Mouse (Mus musculus): ENCODE measurements at regions not wholly inside any gene's neighbourhood (a gene's known extent, or its start where the extent isn't known, plus 50 kb on each side); places are given as distances from the start of the nearest gene placed in this dataset.

DNA sequence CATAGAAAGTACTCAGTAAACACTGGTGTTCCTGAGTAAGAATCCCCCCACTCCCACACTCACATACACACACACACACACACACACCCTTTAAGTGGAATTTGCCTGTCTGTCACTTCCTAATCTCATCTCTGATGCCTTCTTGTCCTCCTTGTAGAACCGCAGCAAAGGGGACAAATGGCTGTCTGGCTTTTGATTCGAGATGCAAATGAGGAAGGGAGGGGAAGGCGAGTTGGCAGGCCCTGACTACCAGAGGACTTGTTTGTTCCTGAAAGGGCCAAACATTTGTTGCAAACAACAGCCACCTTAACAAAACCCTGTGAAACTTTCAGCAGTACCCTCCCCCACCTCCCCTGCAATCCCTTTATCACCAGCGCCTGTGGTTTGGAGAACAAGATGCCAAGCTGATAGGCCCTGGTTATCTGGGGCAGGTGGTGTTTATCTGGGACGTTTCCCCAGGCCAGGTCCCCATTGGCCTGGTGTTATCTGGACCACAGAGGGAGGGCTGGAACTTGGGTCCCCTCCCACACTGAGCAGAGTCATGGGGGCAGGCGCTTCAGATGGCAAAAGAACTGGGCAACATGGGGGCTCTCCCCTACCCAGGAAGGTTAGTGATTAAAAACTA lies 67.5 kb upstream of the Lhx1 start:
- Histone ChIP-seq H3K36me3 (ENCODE audit: control insufficient read depth, insufficient read depth, low read length, poor library complexity, severe bottlenecking) (no peaks in the 10 kb centered on the region), H3K9me3 (ENCODE audit: control insufficient read depth, insufficient read depth, low read depth, low read length) (no peaks in the 10 kb centered on the region), H3K4me3 (ENCODE audit: insufficient read depth in 1 of 2, low read depth in 1 of 2, low read length in 2 of 2, poor library complexity in 1 of 2, severe bottlenecking in 1 of 2) (no peak overlapping the region), H3K27ac (ENCODE audit: insufficient read depth, low read depth, low read length, poor library complexity, severe bottlenecking) (no peak overlapping the region), H3K9ac (ENCODE audit: insufficient read depth, low read depth, low read length, poor library complexity, severe bottlenecking) (no peak overlapping the region), H3K4me1 (ENCODE audit: control insufficient read depth in 2 of 2, insufficient read depth in 2 of 2, low read length in 2 of 2, poor library complexity in 1 of 2) (peaks cover 0 to 8% of the 10 kb centered on the region in 2 experiments; a peak in 1 of 4 replicates)
- in situ Hi-C loops (cut with MboI; ENCODE audit: low sequenced_read_pairs in 2 of 2, unreplicated experiment in 2 of 2): no loop called here
- TF ChIP-seq CHD2 (IDR thresholded peaks at IDR 0.05; ENCODE audit: low read depth, low read length): no peak
- TF ChIP-seq HCFC1 (IDR thresholded peaks at IDR 0.05; ENCODE audit: borderline replicate concordance, insufficient read depth, low read length): no peak
- TF ChIP-seq ZNF384 (IDR thresholded peaks at IDR 0.05; ENCODE audit: low read depth, low read length): no peak
- TF ChIP-seq ZC3H11A (IDR thresholded peaks at IDR 0.05; ENCODE audit: borderline replicate concordance, low read depth, low read length): no peak
- DNase-seq (ENCODE audit: low read depth, low spot score): no peak

DNA sequence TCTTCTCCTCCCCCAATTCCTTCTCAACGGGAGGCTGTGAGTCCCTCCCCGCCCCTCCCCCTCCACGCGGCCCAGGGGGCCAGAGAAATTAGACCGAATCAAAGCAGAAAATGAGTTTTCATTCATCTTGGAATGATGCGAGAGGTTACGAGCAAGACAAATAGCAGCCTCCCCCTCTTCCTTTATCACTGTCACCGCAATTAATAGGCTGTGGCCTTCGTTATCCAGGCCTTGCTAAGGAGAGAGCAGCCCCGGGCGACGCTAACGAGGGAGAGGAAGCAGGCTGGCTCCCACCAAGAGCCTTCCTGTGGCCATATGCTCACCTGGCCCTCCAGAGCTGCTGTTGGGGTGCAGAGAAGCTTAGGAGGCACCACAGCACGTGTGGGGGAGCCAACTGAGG lies 61.8 kb upstream of the Lhx1 start:
- H3K9ac ChIP-seq (ENCODE audit: insufficient read depth, low read depth, low read length, poor library complexity, severe bottlenecking): no peak overlapping the region
- no peak overlapping the region for H3K27ac ChIP-seq (ENCODE audit: insufficient read depth, low read depth, low read length, poor library complexity, severe bottlenecking)
- H3K4me3 ChIP-seq (ENCODE audit: insufficient read depth in 1 of 2, low read depth in 1 of 2, low read length in 2 of 2, poor library complexity in 1 of 2, severe bottlenecking in 1 of 2): no peak overlapping the region
- no peak for DNase-seq (ENCODE audit: low read depth, low spot score)
- TF ChIP-seq CHD2 (IDR thresholded peaks at IDR 0.05; ENCODE audit: low read depth, low read length) (no peak), ZC3H11A (IDR thresholded peaks at IDR 0.05; ENCODE audit: borderline replicate concordance, low read depth, low read length) (no peak), HCFC1 (IDR thresholded peaks at IDR 0.05; ENCODE audit: borderline replicate concordance, insufficient read depth, low read length) (no peak), ZNF384 (IDR thresholded peaks at IDR 0.05; ENCODE audit: low read depth, low read length) (no peak), MAFK (IDR thresholded peaks at IDR 0.05; ENCODE audit: insufficient read depth, low read depth, low read length) (no peak)
- in situ Hi-C loops (cut with MboI; ENCODE audit: low sequenced_read_pairs in 2 of 2, unreplicated experiment in 2 of 2): no loop called here
- H3K4me1 ChIP-seq (ENCODE audit: control insufficient read depth in 2 of 2, insufficient read depth in 2 of 2, low read length in 2 of 2, poor library complexity in 1 of 2): peaks cover 7 to 22% of the 10 kb centered on the region in 2 experiments; a peak in 2 of 4 replicates
- no peaks in the 10 kb centered on the region for H3K36me3 ChIP-seq (ENCODE audit: control insufficient read depth, insufficient read depth, low read length, poor library complexity, severe bottlenecking)
- H3K9me3 ChIP-seq (ENCODE audit: control insufficient read depth, insufficient read depth, low read depth, low read length): no peaks in the 10 kb centered on the region

DNA sequence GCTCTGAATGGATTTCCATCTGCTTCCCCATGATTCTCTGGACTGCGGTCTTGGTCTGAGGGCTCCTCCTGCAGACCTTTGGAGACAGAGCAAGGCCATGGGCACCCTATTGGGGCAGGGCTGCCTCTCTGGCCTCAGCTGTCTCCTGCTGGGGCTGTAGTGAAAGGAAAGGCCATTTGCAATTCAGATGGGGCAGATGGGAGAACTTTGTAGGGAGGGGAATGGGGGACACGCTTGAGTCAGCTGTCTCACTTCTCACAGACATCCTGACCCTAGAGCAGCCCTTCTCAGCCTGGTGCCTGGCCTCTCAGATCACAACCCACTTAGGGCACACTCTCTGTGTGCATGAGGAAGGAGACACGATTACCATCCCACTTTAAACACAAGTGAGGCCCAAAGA lies 60.3 kb upstream of the Lhx1 start:
- H3K9ac ChIP-seq (ENCODE audit: insufficient read depth, low read depth, low read length, poor library complexity, severe bottlenecking): no peak overlapping the region
- no peak for DNase-seq (ENCODE audit: low read depth, low spot score)
- in situ Hi-C loops (cut with MboI; ENCODE audit: low sequenced_read_pairs in 2 of 2, unreplicated experiment in 2 of 2): no loop called here
- no peaks in the 10 kb centered on the region for H3K36me3 ChIP-seq (ENCODE audit: control insufficient read depth, insufficient read depth, low read length, poor library complexity, severe bottlenecking)
- H3K9me3 ChIP-seq (ENCODE audit: control insufficient read depth, insufficient read depth, low read depth, low read length): no peaks in the 10 kb centered on the region
- no peak overlapping the region for H3K27ac ChIP-seq (ENCODE audit: insufficient read depth, low read depth, low read length, poor library complexity, severe bottlenecking)
- no peak overlapping the region for H3K4me3 ChIP-seq (ENCODE audit: insufficient read depth in 1 of 2, low read depth in 1 of 2, low read length in 2 of 2, poor library complexity in 1 of 2, severe bottlenecking in 1 of 2)
- peaks cover 7 to 21% of the 10 kb centered on the region in 2 experiments; a peak in 2 of 4 replicates for H3K4me1 ChIP-seq (ENCODE audit: control insufficient read depth in 2 of 2, insufficient read depth in 2 of 2, low read length in 2 of 2, poor library complexity in 1 of 2)
- TF ChIP-seq HCFC1 (IDR thresholded peaks at IDR 0.05; ENCODE audit: borderline replicate concordance, insufficient read depth, low read length) (no peak), MAFK (IDR thresholded peaks at IDR 0.05; ENCODE audit: insufficient read depth, low read depth, low read length) (no peak), CHD2 (IDR thresholded peaks at IDR 0.05; ENCODE audit: low read depth, low read length) (no peak), ZC3H11A (IDR thresholded peaks at IDR 0.05; ENCODE audit: borderline replicate concordance, low read depth, low read length) (no peak), ZNF384 (IDR thresholded peaks at IDR 0.05; ENCODE audit: low read depth, low read length) (no peak)

DNA sequence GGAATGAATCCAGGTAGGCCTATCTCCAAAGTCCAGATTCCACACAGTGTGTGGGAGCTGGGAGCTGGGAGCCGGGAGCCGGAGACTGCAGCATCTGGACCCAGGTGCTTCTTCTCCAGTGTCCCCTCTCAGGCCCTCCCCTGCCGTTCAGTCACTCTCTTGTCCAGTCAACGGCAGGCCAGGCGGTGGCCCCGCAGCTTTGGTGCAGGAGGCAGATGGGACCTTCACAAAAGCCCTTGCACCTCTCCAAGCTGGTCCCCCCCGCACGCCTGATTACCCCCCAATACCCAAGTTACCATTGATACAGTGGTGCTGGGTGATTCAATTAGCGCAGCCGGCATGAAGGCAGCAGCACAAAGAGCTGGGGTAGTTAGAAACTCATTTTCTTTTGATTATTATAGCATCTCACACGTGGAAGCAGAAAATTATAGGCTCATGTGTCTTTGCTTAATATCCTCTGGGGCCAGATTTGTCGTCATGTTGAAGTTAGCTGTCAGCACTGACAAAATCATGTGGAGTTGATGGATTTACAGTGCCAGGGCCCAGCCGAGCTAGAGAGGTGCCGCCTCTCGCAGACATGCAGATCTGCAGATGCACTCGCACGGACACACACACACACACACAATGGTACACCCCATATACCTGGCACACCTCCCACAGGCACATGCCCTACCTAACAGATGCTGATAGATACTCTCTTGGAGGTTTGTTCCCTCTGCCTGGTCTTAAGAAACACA lies 53.6 kb upstream of the Lhx1 start:
- in situ Hi-C loops (cut with MboI; ENCODE audit: low sequenced_read_pairs in 2 of 2, unreplicated experiment in 2 of 2): no loop called here
- H3K27ac ChIP-seq (ENCODE audit: insufficient read depth, low read depth, low read length, poor library complexity, severe bottlenecking): no peak overlapping the region
- no peaks in the 10 kb centered on the region for H3K9me3 ChIP-seq (ENCODE audit: control insufficient read depth, insufficient read depth, low read depth, low read length)
- H3K4me3 ChIP-seq (ENCODE audit: insufficient read depth in 1 of 2, low read depth in 1 of 2, low read length in 2 of 2, poor library complexity in 1 of 2, severe bottlenecking in 1 of 2): no peak overlapping the region
- TF ChIP-seq CHD2 (IDR thresholded peaks at IDR 0.05; ENCODE audit: low read depth, low read length): no peak
- no peak for TF ChIP-seq MAFK (IDR thresholded peaks at IDR 0.05; ENCODE audit: insufficient read depth, low read depth, low read length)
- TF ChIP-seq ZNF384 (IDR thresholded peaks at IDR 0.05; ENCODE audit: low read depth, low read length): no peak
- no peak for TF ChIP-seq ZC3H11A (IDR thresholded peaks at IDR 0.05; ENCODE audit: borderline replicate concordance, low read depth, low read length)
- TF ChIP-seq HCFC1 (IDR thresholded peaks at IDR 0.05; ENCODE audit: borderline replicate concordance, insufficient read depth, low read length): no peak
- H3K4me1 ChIP-seq (ENCODE audit: control insufficient read depth in 2 of 2, insufficient read depth in 2 of 2, low read length in 2 of 2, poor library complexity in 1 of 2): peaks cover 0 to 3% of the 10 kb centered on the region in 2 experiments; a peak in 1 of 4 replicates
- no peak overlapping the region for H3K9ac ChIP-seq (ENCODE audit: insufficient read depth, low read depth, low read length, poor library complexity, severe bottlenecking)
- DNase-seq (ENCODE audit: low read depth, low spot score): no peak
- no peaks in the 10 kb centered on the region for H3K36me3 ChIP-seq (ENCODE audit: control insufficient read depth, insufficient read depth, low read length, poor library complexity, severe bottlenecking)
